Mouse (Mus musculus) CH12.LX (cell line): ENCODE measurements at regions not wholly inside any gene's neighbourhood (a gene's known extent, or its start where the extent isn't known, plus 50 kb on each side); places are given as distances from the start of the nearest gene placed in this dataset.

Experiments
- DNase-seq: peaks from one replicate; pipeline ENCODE4 v3.0.0-alpha.2; 2013; ENCODE audit errors: extremely low read depth
- H3K27ac ChIP-seq: 2 replicates; pipeline ENCODE4 v1.5.1; 2012; ENCODE audit warnings: low read depth, mild to moderate bottlenecking, control low read depth, moderate library complexity; ENCODE audit not compliant: insufficient read depth
- H3K27me3 ChIP-seq: replicated peaks from 2 replicates; pipeline ENCODE3; 2012; ENCODE audit warnings: inconsistent platforms
- H3K36me3 ChIP-seq, 2 experiments: replicated peaks in 1 of 2; 2 replicates each; pipeline versions ENCODE3 to v1.6.1; 2012; ENCODE audit warnings: inconsistent platforms in 1 of 2, low read length in 1 of 2, mild to moderate bottlenecking in 1 of 2, mixed read lengths in 1 of 2, moderate library complexity in 1 of 2; ENCODE audit not compliant: control insufficient read depth in 1 of 2, insufficient read depth in 1 of 2
- H3K4me1 ChIP-seq, 2 experiments: 2 replicates each; pipeline ENCODE4 v1.6.1; 2012; ENCODE audit warnings: inconsistent platforms in 1 of 2, moderate library complexity in 1 of 2; ENCODE audit not compliant: insufficient read depth in 2 of 2, control insufficient read depth in 1 of 2
- H3K4me2 ChIP-seq: 2 replicates; pipeline ENCODE4 v1.6.1; 2012; ENCODE audit warnings: low read depth, mild to moderate bottlenecking, control low read depth; ENCODE audit not compliant: poor library complexity, insufficient read depth, severe bottlenecking
- H3K4me3 ChIP-seq, 3 experiments: fragments of 150-350 bp in 1 of 3; sonication (generic) in 1 of 3; replicated peaks in 1 of 3; 2 replicates each; pipeline versions ENCODE3 to v1.5.1; 2011 to 2012; ENCODE audit warnings: low read depth in 2 of 3, low read length in 2 of 3, mild to moderate bottlenecking in 2 of 3, moderate library complexity in 2 of 3, control low read depth in 1 of 3, improper control_type of control experiment in 1 of 3, inconsistent platforms in 1 of 3, mixed read lengths in 1 of 3; ENCODE audit not compliant: poor library complexity in 1 of 3
- H3K79me2 ChIP-seq: replicated peaks from 2 replicates; pipeline ENCODE4 v1.6.1; 2012; ENCODE audit warnings: mild to moderate bottlenecking, moderate library complexity; ENCODE audit not compliant: control insufficient read depth, poor library complexity, insufficient read depth, severe bottlenecking; ENCODE audit errors: extremely low read depth
- H3K9ac ChIP-seq: 2 replicates; pipeline ENCODE4 v1.6.1; 2012; ENCODE audit warnings: low read depth, mild to moderate bottlenecking, control low read depth, moderate library complexity; ENCODE audit not compliant: insufficient read depth
- H3K9me3 ChIP-seq: replicated peaks from 2 replicates; pipeline ENCODE3; 2012; ENCODE audit warnings: low read length, inconsistent platforms, mixed read lengths
- BHLHE40 ChIP-seq: IDR thresholded peaks from 2 replicates; pipeline ENCODE4 v1.6.1; 2011; ENCODE audit warnings: mild to moderate bottlenecking, low read depth, low read length, improper control_type of control experiment
- E2F4 ChIP-seq: IDR thresholded peaks from 2 replicates; pipeline ENCODE4 v1.6.1; 2011; ENCODE audit warnings: low read depth, low read length, improper control_type of control experiment; ENCODE audit not compliant: insufficient replicate concordance
- ELF1 ChIP-seq: IDR thresholded peaks from 2 replicates; pipeline ENCODE4 v1.6.1; 2014; ENCODE audit warnings: low read depth, mild to moderate bottlenecking, inconsistent platforms, low read length, improper control_type of control experiment
- GABPA ChIP-seq: IDR thresholded peaks from 2 replicates; pipeline ENCODE4 v1.6.1; 2012; ENCODE audit warnings: low read depth, low read length, improper control_type of control experiment, inconsistent platforms; ENCODE audit not compliant: insufficient replicate concordance
- HCFC1 ChIP-seq: IDR thresholded peaks from 2 replicates; pipeline ENCODE4 v1.6.1; 2012; ENCODE audit warnings: low read depth, mild to moderate bottlenecking, inconsistent platforms, low read length, improper control_type of control experiment
- IRF4 ChIP-seq: IDR thresholded peaks from 2 replicates; pipeline ENCODE4 v1.6.1; 2014; ENCODE audit warnings: low read depth, mild to moderate bottlenecking, inconsistent platforms, low read length, improper control_type of control experiment
- JUN ChIP-seq: IDR thresholded peaks from 2 replicates; pipeline ENCODE4 v1.6.1; 2011; ENCODE audit warnings: low read depth, mild to moderate bottlenecking, low read length, improper control_type of control experiment, moderate library complexity; ENCODE audit not compliant: insufficient read depth
- JUND ChIP-seq: conservative IDR thresholded peaks from 2 replicates; pipeline ENCODE4 v1.6.1; 2011; ENCODE audit warnings: low read depth, low read length, improper control_type of control experiment
- KAT2A ChIP-seq: IDR thresholded peaks from 2 replicates; pipeline ENCODE4 v1.6.1; 2012; ENCODE audit warnings: low read length, improper control_type of control experiment, inconsistent platforms; ENCODE audit not compliant: insufficient replicate concordance
- MAFK ChIP-seq: IDR thresholded peaks from 2 replicates; pipeline ENCODE4 v1.6.1; 2011; ENCODE audit warnings: low read length, improper control_type of control experiment; ENCODE audit not compliant: insufficient replicate concordance
- MAX ChIP-seq: IDR thresholded peaks from 2 replicates; pipeline ENCODE4 v1.6.1; 2011; ENCODE audit warnings: low read length, improper control_type of control experiment
- MEF2A ChIP-seq: IDR thresholded peaks from 2 replicates; pipeline ENCODE4 v1.6.1; 2014; ENCODE audit warnings: low read depth, mild to moderate bottlenecking, inconsistent platforms, low read length, improper control_type of control experiment, borderline replicate concordance
- MXI1 ChIP-seq: IDR thresholded peaks from 2 replicates; pipeline ENCODE4 v1.6.1; 2011; ENCODE audit warnings: mild to moderate bottlenecking, low read depth, low read length, improper control_type of control experiment
- MYC ChIP-seq: IDR thresholded peaks from 2 replicates; pipeline ENCODE4 v1.6.1; 2011; ENCODE audit warnings: low read depth, mild to moderate bottlenecking, improper control_type of control experiment, low read length
- NRF1 ChIP-seq: IDR thresholded peaks from 2 replicates; pipeline ENCODE4 v1.6.1; 2014; ENCODE audit warnings: low read depth, mild to moderate bottlenecking, inconsistent platforms, low read length, improper control_type of control experiment, moderate library complexity
- PAX5 ChIP-seq: IDR thresholded peaks from 2 replicates; pipeline ENCODE4 v1.6.1; 2012; ENCODE audit warnings: low read length, inconsistent platforms, mixed read lengths
- SIN3A ChIP-seq: IDR thresholded peaks from 2 replicates; pipeline ENCODE4 v1.6.1; 2012; ENCODE audit warnings: low read length, improper control_type of control experiment, inconsistent platforms
- SMC3 ChIP-seq: IDR thresholded peaks from 2 replicates; pipeline ENCODE4 v1.6.1; 2011; ENCODE audit warnings: low read depth, low read length, improper control_type of control experiment
- UBTF ChIP-seq: IDR thresholded peaks from 2 replicates; pipeline ENCODE4 v1.6.1; 2012; ENCODE audit warnings: low read depth, mild to moderate bottlenecking, inconsistent platforms, low read length, improper control_type of control experiment, moderate library complexity
- USF1 ChIP-seq: IDR thresholded peaks from 2 replicates; pipeline ENCODE4 v1.6.1; 2014; ENCODE audit warnings: low read depth, mild to moderate bottlenecking, inconsistent platforms, low read length, improper control_type of control experiment
- dilution Hi-C: fragments of 300-500 bp; cut with MboI; formaldehyde crosslinking; loops from 2 replicates; pipeline ENCODE4 v1.14.3; 2020; ENCODE audit warnings: low sequenced_read_pairs; ENCODE audit not compliant: extremely low pct_unique_long_range_greater_than_20kb, extremely low pct_ligation_motif_present
- in situ Hi-C: fragments of 300-500 bp; cut with MboI; formaldehyde crosslinking; loops from 3 replicates; pipeline ENCODE4 v1.14.3; 2019; ENCODE audit warnings: low sequenced_read_pairs, low pct_ligation_motif_present, low pct_unique_long_range_greater_than_20kb, mixed read lengths

DNA sequence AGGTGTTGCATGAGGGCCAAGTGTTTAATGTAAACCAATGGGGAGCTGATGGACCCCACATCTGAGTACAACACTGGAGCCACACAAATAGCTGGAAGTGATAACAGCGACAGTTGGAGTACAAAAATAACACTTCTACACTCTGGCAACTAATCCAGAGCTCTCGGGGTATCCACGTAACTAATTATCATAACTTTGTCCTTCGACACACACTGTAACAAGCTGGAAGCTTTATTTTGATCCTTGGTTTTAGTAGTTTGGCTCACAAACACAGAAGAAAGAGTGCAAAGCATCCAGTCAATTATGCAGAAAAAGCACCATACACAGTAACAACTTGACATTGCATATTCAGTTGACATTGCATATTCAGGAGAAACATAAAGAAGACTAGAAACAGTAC lies 884.8 kb upstream of the Celf2 start:
- no peaks in the 10 kb centered on the region for H3K27me3 ChIP-seq
- in situ Hi-C loops, result no loop called here
- no peaks in the 10 kb centered on the region for H3K4me1 ChIP-seq
- no peak for DNase-seq
- H3K27ac ChIP-seq, result no peak overlapping the region
- H3K4me3 ChIP-seq, result no peak overlapping the region
- no peak for TF ChIP-seq KAT2A
- no peak for TF ChIP-seq SIN3A
- no peak for TF ChIP-seq PAX5
- no peak for TF ChIP-seq MYC
- TF ChIP-seq GABPA, result no peak
- TF ChIP-seq ELF1, result no peak
- no peak for TF ChIP-seq NRF1
- no peak for TF ChIP-seq MAX
- no peak for TF ChIP-seq SMC3
- no peak for TF ChIP-seq JUN
- no peak for TF ChIP-seq MAFK
- TF ChIP-seq HCFC1, result no peak
- TF ChIP-seq UBTF, result no peak
- no peak for TF ChIP-seq JUND
- TF ChIP-seq USF1, result no peak
- TF ChIP-seq IRF4, result no peak
- TF ChIP-seq E2F4, result no peak
- dilution Hi-C loops, result no loop called here
- no peaks in the 10 kb centered on the region for H3K79me2 ChIP-seq
- H3K36me3 ChIP-seq, result no peaks in the 10 kb centered on the region
- H3K9me3 ChIP-seq, result no peaks in the 10 kb centered on the region
- no peak overlapping the region for H3K4me2 ChIP-seq
- H3K9ac ChIP-seq, result no peak overlapping the region

GRCm38 (mm10) chr2:8389530-8389929 lies 880.2 kb upstream of the Celf2 start:
- DNase-seq, result no peak
- H3K4me2 ChIP-seq, result no peak overlapping the region
- H3K9me3 ChIP-seq, result no peaks in the 10 kb centered on the region
- dilution Hi-C loops, result no loop called here
- in situ Hi-C loops, result no loop called here
- no peak overlapping the region for H3K27ac ChIP-seq
- no peak overlapping the region for H3K9ac ChIP-seq
- no peaks in the 10 kb centered on the region for H3K79me2 ChIP-seq
- H3K4me1 ChIP-seq, result no peaks in the 10 kb centered on the region
- H3K4me3 ChIP-seq, result no peak overlapping the region
- TF ChIP-seq MXI1 (no peak), MEF2A (no peak), SIN3A (no peak), BHLHE40 (no peak), GABPA (no peak)
- no peaks in the 10 kb centered on the region for H3K27me3 ChIP-seq
- no peaks in the 10 kb centered on the region for H3K36me3 ChIP-seq
